Mouse (Mus musculus): ENCODE data around the gene Tnn. TPM values are rescaled to one million over a fixed set of nuclear protein-coding genes. Genes with fewer than 3 reads are reported as not detected.

Tnn gene
- total RNA-seq (2015; ENCODE audit: low replicate concordance) (not detected in 2 replicates), total RNA-seq (2017; ENCODE audit: low replicate concordance) (not detected in 2 replicates)

DNA sequence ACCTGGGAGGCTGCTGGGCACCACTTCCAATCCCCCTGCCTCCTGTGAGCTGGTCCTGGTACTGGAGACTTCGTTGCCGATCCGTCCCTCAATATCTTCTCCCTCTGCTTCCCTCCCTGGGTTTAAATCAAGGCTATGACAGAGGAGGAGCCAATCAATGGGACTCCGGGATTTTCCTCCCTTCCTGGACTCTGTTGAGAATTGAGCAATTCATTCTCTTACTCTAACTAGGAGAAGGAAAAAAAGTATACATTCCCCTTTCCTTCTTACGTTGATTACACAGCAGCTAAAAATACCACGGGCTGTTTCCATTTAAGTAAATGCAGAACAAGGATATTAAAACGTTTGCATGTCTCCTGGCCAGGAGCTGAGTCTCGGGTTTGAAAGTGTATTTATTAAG lies at the start of gene Tnn:
Gene Tnn, minus strand, starts transcription at position 101 of the 400 bp plus-strand sequence.
- ATAC-seq (replicated peaks; ENCODE audit: low FRiP score, poor library complexity, severe bottlenecking), result no peak

DNA sequence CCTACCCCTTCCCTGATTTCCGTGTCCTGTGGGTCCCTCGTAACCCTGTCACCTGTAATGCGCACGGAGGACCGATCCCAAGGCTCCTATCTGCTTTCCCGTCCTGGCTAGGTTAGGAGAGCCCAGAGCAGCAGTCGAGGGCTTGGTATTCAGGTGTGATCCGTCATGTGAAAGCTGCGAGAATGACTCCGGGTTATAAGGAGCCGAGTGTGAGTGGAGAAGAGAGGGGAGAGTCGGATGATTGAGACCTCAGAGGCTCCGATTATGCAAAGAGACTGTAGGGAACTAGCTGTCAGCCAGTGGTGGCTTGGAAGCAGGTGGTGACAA lies 41.9 kb upstream of the Tnn start:
- ATAC-seq (replicated peaks; ENCODE audit: low FRiP score, poor library complexity, severe bottlenecking), result peak; percentile 61

DNA sequence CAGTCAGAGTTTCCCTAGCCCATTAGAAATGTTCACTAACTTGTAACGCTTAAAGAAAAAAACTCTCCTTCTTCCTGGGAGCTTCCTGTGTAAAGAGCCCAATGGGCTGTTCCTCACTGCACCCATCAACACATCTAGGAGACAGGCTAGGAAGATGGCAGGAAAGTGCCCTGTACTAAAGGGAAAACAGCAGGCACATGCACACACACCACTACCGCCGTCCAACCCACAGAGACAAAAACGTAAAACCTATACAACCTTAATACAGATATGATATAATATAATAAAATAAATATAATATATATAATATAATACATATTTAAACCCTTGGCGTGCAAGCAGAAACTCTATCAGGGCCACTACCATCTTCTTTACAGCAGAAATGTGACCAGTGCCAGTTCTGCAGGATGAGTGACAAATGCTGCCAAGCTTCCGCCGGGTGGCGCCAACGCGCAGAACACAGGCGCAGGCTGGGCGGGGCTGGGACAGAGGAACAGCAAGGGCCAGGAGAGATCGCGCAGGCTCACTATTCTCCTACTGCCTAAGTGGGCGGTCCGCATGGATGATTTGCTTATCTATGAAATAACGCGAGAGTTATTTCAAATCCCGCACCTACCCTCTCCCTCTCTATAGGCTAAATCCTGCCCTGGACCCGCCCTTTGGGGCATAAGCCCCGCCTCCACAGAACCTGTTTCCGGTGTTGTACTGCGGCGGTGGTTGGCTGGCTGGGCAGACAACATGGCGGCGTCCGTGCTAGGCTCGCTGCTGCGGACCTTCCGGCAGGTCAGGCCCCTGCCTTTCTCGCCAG lies 41.4 kb upstream of the Tnn start, which contains the start of gene Mrps14:
Gene Mrps14, plus strand, starts transcription at position 687 of the 808 bp plus-strand sequence.
- ATAC-seq (replicated peaks; ENCODE audit: low FRiP score, poor library complexity, severe bottlenecking), result peak; percentile 98

DNA sequence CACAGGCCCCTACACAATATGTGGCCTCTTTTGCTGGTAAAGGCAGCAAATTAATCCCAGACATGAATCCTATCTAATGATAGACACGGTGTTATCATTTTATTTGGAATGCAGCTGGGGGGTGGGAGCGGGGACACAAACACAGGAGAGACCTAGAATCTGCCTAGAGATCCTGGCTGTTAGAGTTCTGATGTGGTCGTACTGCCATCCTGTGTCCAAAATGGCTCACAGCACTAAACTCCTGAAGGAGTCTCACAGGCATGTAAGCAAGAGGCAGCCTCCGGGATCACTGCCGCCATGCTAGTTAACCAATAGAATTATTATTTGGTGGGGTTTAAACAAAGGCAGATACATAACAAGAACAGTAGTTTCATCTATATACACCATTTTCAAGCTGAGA lies 31.1 kb upstream of the Tnn start:
- ATAC-seq (replicated peaks; ENCODE audit: low FRiP score, poor library complexity, severe bottlenecking), result no peak

DNA sequence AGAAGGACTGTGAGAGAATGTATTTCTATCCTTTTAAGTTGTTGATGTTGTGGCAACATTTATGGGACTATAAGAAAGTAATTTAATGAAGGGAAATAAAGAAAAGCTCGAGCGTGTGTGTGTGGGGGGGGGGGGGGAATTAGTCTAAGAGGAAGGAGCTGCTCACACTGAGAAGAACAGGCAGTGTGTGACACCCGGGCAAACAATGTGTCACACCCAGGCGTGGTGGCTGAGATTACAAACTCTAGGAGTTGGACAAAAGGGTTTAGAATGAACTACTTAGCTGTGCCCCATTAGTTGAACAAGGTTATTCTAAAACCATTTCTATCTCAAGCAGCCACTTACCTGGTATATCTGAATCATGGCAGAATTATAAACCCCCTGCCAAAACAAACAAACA lies 27.8 kb upstream of the Tnn start:
- no peak for ATAC-seq (replicated peaks; ENCODE audit: low FRiP score, poor library complexity, severe bottlenecking)

DNA sequence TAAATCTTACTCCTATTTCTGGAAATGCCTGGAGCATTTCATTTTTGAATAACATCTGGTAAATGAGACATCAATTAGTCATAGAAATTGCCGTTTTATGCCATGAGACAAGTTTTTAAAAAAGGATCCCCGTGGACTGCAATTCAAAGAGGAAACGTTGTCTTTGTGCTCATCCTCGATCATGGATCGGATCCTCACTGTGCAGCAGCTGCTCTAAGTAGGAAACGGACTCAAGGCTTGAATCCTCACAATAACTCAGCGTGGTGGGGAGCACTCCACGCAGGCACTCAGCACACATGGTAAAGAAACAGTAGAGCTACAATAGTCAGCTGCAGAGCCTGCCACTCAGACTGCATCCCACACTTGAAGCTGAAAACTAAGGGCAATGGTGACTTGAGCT lies 23.5 kb upstream of the Tnn start:
- ATAC-seq (replicated peaks; ENCODE audit: low FRiP score, poor library complexity, severe bottlenecking), result no peak

DNA sequence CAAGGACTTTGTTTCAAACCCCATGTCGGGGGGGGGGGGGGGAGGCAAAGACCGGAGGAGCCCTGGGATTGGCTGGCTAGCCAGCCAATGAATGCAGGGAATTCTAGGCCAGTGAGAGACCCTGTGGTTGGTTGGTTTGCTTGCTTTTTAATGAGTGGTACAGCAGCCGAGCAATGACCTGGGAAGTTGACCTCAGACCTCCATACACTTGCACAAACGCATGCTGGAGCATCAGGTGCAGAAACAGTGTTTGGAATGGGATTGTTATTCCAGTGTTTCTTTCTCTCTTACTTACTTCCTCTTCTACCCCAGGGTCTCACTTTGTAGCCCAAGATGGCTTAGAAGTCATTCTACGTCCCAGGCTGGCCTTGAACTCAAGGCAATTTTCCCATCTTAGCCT lies 13.2 kb upstream of the Tnn start:
- no peak for ATAC-seq (replicated peaks; ENCODE audit: low FRiP score, poor library complexity, severe bottlenecking)

DNA sequence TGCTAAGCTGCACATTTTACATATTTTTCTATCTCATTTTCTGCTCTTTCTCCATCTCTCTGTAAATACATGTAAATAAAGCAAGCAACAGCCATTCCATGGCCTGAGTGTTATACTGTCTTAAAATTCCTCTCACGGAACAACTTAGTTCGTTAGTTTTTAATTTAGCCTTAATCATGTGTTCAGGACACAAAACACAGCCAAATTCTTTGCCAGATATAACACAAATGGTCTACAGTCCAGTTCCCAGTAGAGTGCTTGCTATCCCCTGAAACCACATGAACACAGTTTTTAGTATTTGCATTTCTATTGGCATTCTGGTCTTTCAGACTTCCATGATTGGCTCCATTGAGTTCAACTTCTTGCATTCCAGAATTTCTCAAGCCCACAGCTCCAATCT lies 4.8 kb upstream of the Tnn start:
- no peak for ATAC-seq (replicated peaks; ENCODE audit: low FRiP score, poor library complexity, severe bottlenecking)

DNA sequence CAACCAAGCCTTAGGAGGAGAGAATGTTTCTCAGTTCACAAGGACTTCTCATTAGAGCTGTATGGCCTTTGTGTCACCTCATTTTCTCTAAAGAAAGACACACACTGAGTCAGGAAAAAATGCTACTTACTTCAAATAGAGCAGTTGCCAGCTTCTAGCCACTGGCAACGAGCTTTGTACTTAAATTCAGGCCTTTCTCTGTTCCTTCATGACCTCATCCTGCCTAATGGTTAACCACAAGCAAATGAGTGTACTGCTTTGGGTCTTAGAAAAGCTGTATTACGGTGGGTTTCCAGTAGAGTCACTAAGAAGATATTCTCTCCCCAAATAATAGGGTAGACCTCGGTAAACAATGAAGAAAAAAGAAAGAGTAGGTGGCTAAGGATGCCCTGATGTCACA lies 2.7 kb downstream of the Tnn start:
- ATAC-seq (replicated peaks; ENCODE audit: low FRiP score, poor library complexity, severe bottlenecking), result no peak

DNA sequence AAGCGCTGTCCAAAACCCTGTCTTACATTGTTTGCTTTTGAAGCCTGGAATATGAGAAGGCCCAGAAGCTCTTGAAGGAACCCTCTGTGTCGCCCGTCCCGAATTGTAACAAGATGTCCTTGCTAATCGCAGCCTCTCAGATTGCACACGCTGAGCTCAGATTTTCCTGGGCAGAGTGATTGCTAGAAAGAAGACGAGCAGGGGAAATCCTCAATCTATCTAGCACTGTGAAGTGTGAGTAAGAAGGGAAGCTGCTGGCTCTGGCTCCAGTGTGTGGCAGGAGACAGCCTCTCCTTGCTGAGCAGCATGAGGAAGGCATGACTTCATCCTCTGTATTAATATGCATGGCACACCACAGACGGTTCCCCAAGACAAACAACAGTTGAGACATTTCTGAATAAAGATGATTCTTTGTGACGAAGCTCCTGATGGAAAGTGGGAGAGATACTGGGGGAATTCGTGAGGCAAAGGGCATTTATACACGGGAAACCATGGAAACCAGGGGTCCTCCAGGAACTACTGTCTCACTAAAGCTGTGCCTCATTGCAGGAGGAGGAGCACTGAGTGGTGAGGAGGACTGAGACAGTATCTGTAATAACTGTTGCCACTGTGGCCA lies 4.0 kb downstream of the Tnn start:
- no peak for ATAC-seq (replicated peaks; ENCODE audit: low FRiP score, poor library complexity, severe bottlenecking)

DNA sequence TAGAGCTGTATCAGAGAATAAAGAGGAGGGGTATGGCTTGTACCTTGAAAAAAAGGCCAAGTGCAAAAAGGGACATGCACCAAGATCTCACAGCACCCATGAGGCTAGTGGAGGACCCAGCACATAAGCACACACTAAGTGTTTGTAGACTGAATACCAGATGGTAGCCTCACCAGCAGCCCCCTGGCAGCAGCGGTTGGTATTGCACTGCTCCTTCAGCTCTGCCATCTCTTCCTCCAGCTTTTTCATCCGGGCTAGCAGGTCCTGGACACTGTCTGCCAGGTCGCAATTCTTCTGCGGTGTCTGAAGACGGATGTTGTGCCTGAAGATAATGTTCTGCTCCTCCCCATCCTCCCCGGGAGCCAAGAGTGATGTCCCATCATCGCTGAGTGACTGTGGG lies 6.1 kb downstream of the Tnn start:
- no peak for ATAC-seq (replicated peaks; ENCODE audit: low FRiP score, poor library complexity, severe bottlenecking)

DNA sequence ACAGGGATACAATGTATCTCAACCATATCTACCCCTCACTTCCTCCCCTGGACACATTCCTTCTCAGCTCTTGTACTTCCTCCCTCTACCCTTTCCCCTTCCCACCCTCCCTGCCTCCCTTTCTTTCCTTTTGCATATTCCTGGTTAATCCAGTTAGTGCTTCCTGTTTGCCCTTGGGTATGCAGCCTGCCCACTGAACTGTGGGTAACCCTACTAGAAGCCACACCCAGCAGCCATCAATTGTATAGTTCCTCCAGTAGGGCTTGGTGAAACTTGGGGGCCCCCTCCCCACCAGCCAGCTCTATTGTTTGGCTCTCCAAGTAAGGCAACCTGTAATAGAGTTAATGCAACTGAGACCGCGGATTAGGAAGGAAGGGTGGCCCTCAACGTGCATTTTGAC lies 7.8 kb downstream of the Tnn start:
- no peak for ATAC-seq (replicated peaks; ENCODE audit: low FRiP score, poor library complexity, severe bottlenecking)

DNA sequence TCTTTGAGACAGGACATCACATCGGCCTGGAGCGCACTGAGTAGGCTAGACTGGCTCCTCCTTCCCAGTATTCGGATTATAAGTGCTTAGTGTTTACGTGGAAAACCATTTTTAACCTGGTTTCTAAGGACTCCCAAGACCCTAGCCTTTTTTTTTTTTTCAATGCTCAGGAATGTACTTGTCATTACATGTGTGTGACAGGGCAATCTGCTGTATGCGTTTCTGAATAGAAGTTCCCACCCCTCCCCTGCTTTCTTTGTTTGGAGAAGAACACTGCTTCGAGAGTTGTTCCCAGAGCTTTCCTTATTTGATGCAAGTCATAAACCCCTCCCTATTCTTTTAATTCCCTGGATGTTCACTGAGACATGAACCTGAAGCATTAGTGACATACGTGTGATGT lies 9.0 kb downstream of the Tnn start:
- no peak for ATAC-seq (replicated peaks; ENCODE audit: low FRiP score, poor library complexity, severe bottlenecking)

DNA sequence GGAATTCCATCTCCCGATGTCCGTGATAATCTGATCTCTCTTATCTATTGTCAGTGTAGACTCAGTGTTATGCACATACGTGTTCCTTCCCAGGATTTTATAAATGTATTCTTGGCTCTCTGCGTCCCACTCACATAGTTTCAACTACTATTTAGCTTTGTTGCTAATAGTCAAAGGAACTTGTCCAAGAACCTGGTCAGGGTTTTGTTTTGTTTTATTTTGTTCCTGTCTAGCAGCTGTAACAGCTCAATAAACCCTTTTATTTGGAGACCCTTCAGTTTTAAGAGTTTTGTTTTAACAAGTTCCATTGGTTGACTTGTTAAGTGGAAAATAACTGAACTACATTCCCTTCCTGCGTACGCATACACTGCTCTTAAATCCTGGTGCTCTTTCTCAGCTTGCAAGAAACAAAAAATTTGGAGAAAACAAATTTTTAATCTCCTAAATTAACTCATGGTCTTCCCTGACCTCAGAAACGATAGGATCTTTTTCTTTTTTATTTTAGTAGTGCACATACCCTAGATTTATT lies 17.0 kb downstream of the Tnn start:
- no peak for ATAC-seq (replicated peaks; ENCODE audit: low FRiP score, poor library complexity, severe bottlenecking)

DNA sequence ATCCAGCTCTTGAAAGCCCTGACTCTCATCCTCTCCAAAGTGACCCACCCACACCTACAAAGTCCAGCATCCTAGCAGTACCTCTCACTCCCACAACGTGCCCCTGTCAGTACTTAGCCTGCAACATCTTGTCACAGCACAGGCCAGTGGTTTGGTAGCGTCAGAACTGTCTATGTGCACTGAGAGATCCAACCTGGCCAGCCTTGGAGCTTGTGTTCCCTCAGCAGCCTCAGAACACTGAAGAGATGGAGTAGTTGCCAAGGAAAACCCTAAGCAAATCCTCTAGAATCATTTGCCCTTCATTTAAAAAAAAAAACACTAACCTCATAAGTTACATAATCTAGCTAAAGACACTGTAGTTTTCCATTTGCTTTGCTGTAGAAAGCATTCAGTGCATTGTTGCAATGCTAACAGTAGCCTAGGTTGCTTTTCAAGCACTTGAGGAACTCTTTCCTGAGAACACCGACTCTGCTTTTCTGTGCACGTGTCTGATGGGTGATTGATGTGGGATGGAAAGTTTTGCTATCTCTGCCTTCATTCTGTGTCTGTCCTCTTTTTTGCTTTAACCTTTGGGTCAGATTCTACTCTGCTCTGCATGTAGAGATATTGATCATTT lies 19.8 kb downstream of the Tnn start:
- no peak for ATAC-seq (replicated peaks; ENCODE audit: low FRiP score, poor library complexity, severe bottlenecking)

DNA sequence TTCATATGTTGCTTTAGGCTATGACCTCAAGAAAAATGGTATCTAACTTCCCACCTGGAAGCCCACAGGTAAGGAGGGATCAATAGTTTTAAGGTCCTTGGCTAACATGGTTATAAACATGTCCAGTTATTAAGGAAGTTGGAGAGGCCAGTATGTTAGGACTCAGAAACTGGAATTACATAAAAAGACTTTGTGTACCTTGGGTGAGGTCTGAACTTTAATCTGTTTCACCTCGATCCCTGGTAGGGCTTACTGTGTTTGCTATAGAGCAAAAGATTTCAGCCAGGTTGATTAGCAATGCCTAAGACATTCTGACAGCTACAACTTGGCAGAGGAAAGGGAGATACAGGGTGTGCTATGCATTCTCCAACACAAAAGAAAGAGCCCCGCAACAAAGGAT lies 29.4 kb downstream of the Tnn start:
- ATAC-seq (replicated peaks; ENCODE audit: low FRiP score, poor library complexity, severe bottlenecking), result no peak

DNA sequence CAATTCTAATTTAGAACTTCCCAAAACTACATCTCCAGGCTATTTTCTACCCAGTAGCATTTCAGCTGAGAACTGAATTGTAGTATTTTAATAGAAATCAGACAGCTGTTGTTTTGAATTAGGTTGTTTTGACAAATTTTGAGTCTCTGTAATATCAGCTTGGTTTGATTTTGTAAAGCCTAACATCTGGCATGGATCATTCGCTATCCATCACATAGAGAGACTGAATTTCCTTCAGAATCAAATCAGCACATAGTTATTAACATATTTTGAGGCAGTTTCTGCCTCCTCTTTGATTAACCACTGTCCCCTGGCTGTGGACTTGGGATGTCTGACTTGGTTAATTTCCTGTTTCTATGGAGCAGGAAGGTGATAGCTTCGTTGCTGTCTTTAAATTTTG lies 44.8 kb downstream of the Tnn start:
- no peak for ATAC-seq (replicated peaks; ENCODE audit: low FRiP score, poor library complexity, severe bottlenecking)

DNA sequence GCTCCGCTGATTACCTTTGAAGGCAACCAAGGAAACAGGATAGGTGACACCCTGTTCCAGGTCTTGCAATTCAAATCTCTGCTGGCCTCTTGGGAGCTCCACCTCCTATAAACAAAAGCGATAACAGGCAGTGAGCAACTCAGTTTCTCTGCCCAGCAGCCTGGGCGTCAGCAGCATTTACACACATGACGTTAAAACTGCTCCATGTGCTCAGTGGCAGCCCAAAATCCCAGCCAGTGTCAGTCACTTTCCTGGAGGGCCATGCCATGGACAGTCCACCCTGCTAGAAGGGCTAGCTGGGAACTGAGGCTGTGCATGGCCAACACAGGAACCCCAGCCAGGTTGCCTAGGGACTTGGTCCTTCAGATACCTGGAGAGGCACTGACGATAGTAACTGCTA lies 48.0 kb downstream of the Tnn start:
- ATAC-seq (replicated peaks; ENCODE audit: low FRiP score, poor library complexity, severe bottlenecking), result no peak

DNA sequence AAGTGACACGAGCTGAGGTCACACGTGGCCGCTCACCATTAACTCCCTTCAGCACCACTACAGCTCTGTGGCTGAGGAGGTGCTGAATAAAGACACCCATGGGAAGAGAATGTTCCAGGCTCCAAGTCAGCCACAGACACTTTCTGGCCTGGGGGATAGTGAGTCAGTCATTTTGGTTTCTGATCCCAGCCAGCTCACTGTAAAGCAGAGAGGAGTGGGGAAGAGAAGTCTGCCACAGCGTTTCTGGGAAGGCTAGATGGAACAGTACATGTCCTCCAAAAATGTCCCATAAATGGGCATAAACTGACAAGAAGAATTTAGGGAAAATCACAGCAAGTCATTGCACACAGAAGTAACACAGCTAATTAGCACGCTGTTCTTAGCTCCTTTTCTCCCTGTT lies 52.4 kb downstream of the Tnn start:
- ATAC-seq (replicated peaks; ENCODE audit: low FRiP score, poor library complexity, severe bottlenecking), result no peak

DNA sequence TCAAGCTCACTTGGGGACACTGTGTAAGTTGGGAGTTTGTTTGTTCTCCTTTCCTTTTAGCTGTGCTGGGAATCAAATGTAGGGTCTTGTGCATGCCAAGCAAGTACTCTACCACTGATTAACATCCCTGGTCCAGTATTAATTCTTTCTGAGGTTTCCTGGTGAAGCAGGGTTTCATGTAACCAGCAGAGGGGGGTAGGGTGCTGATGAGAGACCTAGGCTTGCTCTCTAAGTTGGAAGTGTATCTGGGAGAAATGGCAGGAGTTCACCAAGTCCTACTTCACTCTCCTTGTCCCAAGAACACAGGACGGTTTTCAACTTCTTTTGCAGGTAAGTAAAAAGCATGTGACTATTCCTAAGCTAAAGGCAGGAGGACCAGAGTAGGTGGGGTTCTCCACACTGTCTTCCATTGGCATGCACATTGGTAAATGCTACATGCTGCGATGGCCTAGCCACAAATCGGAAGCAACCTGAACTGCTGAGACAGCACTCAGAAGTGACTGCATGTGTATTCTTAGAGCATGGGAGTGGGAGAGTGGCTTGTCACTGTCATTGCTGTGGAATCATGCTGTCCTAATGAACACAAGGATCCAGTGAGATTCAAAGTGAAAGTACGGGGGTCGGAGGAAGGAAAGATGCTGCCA lies 53.6 kb downstream of the Tnn start:
- ATAC-seq (replicated peaks; ENCODE audit: low FRiP score, poor library complexity, severe bottlenecking), result no peak

DNA sequence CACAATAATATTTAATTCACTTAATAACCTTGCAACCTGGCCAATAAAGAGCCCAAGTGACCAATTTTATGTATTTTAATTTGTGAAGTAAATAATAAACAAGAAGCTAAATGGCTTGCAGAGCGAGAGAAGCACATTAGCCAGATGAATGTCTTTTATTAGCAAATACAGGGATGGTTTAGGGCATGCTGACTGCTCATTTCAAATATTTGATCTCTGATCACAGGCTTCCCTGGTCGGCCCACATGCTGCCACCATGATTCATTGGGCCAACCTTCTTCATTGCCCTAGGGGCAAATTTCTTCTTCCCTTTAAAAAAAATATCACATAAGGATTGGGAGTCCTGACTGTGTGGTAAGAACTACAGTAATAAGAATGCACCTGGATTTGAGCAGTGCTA lies 66.7 kb downstream of the Tnn start:
- no peak for ATAC-seq (replicated peaks; ENCODE audit: low FRiP score, poor library complexity, severe bottlenecking)
